In the genomic region with DNA sequence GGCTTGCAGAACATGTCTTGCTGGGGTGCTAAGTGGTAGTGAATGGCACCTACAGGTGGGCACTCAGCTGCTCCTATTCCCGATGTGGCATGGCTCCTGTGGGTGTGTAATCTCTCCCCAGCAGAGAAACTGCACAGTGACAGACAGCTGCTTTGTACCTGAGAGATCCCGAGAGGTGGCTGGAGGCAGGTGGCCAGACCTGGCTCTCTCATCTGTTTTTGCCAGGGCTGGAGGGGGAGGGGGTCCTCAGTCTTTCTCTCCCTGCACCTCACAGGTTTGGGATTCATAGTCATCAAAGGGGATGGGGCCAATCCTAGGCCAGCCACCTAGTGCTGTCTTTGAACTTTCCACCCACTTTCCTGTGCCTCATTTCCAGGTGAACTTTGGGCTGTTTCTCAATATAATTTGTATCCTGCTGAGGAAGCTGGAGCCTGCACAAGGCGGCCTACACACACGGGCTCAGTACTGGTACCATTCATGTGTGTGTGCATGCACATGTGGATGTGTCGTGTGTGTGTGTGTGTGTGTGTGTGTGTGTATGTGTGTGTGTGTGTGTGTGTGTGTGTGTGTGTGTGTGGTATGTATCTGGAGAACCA, we compare ENCODE assay signal across 19 mouse cellular contexts. TPM values are rescaled to one million over a fixed set of nuclear protein-coding genes. Genes with fewer than 3 reads are reported as not detected.
"Had no signal": no experiment of that assay in that cellular context is flagged by ENCODE, and none has a peak within 500 bp of the region (broad histone marks: within the 10 kb centered on the region; RNA-seq: fewer than 3 reads in every experiment).

No protein-coding gene starts in this region.

- H3K4me1 ChIP-seq: lung, embryonic 15.5 days had no signal

- H3K9me3 ChIP-seq: limb, embryonic 10.5 days; limb, embryonic 13.5 days; lung, embryonic 15.5 days; midbrain, embryonic 10.5 days; midbrain, embryonic 13.5 days had no signal

- H3K4me3 ChIP-seq: layer of hippocampus, adult 2 months; limb, embryonic 10.5 days; limb, embryonic 13.5 days; lung, embryonic 15.5 days; megakaryocyte, embryonic 14.5 days; midbrain, embryonic 10.5 days; midbrain, embryonic 13.5 days had no signal

- H3K4me2 ChIP-seq: limb, embryonic 13.5 days; lung, embryonic 15.5 days; midbrain, embryonic 13.5 days had no signal

- DNase-seq: layer of hippocampus, adult 9-11 months; thymus, adult 18-20 months had no signal

- ATAC-seq: midbrain, embryonic 13.5 days had no signal

- H3K27me3 ChIP-seq: lung, embryonic 15.5 days; midbrain, embryonic 13.5 days had no signal

- H3K9ac ChIP-seq: limb, embryonic 13.5 days; liver, embryonic 14.5 days; lung, embryonic 15.5 days; midbrain, embryonic 13.5 days had no signal

- H3K27ac ChIP-seq: layer of hippocampus, adult 2 months; limb, embryonic 10.5 days; limb, embryonic 13.5 days; liver, embryonic 14.5 days; lung, embryonic 15.5 days; midbrain, embryonic 10.5 days; midbrain, embryonic 13.5 days had no signal

- H3K36me3 ChIP-seq: limb, embryonic 10.5 days; limb, embryonic 13.5 days; lung, embryonic 15.5 days; midbrain, embryonic 10.5 days; midbrain, embryonic 13.5 days had no signal

RNA-seq across cellular contexts. Expression of a gene that starts 8.4 kb away (rescaled TPM):
- total RNA-seq: layer of hippocampus, adult 2 months; layer of hippocampus, postnatal 25 days; left cerebral cortex, adult 18-20 months; left cerebral cortex, postnatal 25 days; midbrain, postnatal 0 days had no signal
- polyA plus RNA-seq: limb, embryonic 10.5 days; limb, embryonic 13.5 days; midbrain, embryonic 10.5 days; midbrain, embryonic 13.5 days; midbrain, postnatal 0 days; neural tube, embryonic 11.5 days; neural tube, embryonic 14.5 days; spleen, adult 2 months; testis, adult 2 months; urinary bladder, adult 2 months had no signal
